Mouse (Mus musculus) heart, postnatal 4 days (tissue): ENCODE results near the gene Msh5. TPM values are rescaled to one million over a fixed set of nuclear protein-coding genes. Genes with fewer than 3 reads are reported as not detected.

Experiments used
- DNase-seq: peaks from one replicate; pipeline ENCODE4 v3.0.0; 2021
- total RNA-seq, 2 experiments: library from RNA; stranded (reverse); gene quantifications; 2 replicates each; pipeline ENCODE4 v1.2.3; 2021

The Msh5 gene
- total RNA-seq, result 1 to 10 TPM; 4.0 to 6.5 TPM

GRCm38 (mm10) chr17:35046681-35047455 is at the start of gene Msh5:
Msh5 (minus strand) TSS chr17:35046745.
- peak; percentile 99 for DNase-seq

- no peak for DNase-seq
These were observed 48.2 kb upstream of the Msh5 start for GRCm38 (mm10) chr17:35094475-35095365.

- no peak for DNase-seq
These were observed 46.1 kb upstream of the Msh5 start for GRCm38 (mm10) chr17:35092403-35093198.

- DNase-seq, result no peak
These were observed 43.8 kb upstream of the Msh5 start for GRCm38 (mm10) chr17:35090166-35090932.

- peak; percentile 95 for DNase-seq
These were observed 42.5 kb upstream of the Msh5 start, which contains the start of gene Abhd16a for GRCm38 (mm10) chr17:35088825-35089644. Abhd16a (plus strand) TSS chr17:35089263.

GRCm38 (mm10) chr17:35088151-35088550 is 41.6 kb upstream of the Msh5 start:
- DNase-seq, result no peak

- DNase-seq, result no peak
These were observed 38.8 kb upstream of the Msh5 start, which contains the start of gene Ly6g6f for GRCm38 (mm10) chr17:35085208-35085865. Ly6g6f (minus strand) TSS chr17:35085610.

GRCm38 (mm10) chr17:35083929-35084497 is 37.5 kb upstream of the Msh5 start:
- DNase-seq, result no peak

- DNase-seq, result no peak
These were observed 36.5 kb upstream of the Msh5 start for GRCm38 (mm10) chr17:35082841-35083576.

GRCm38 (mm10) chr17:35080710-35081109 is 34.2 kb upstream of the Msh5 start:
- DNase-seq, result no peak

- no peak for DNase-seq
These were observed 33.7 kb upstream of the Msh5 start for GRCm38 (mm10) chr17:35080248-35080647.

GRCm38 (mm10) chr17:35079778-35080177 is 33.2 kb upstream of the Msh5 start:
- no peak for DNase-seq

GRCm38 (mm10) chr17:35077786-35078233 is 31.3 kb upstream of the Msh5 start, which contains the start of gene Ly6g6d:
Ly6g6d (minus strand) TSS chr17:35078065.
- DNase-seq, result peak; percentile 71

- no peak for DNase-seq
These were observed 30.7 kb upstream of the Msh5 start for GRCm38 (mm10) chr17:35077285-35077684.

GRCm38 (mm10) chr17:35076507-35077176 is 30.1 kb upstream of the Msh5 start, which contains the start of gene Ly6g6e:
Ly6g6e (plus strand) TSS chr17:35076902.
- DNase-seq, result no peak

GRCm38 (mm10) chr17:35074097-35074496 is 27.6 kb upstream of the Msh5 start:
- no peak for DNase-seq

- no peak for DNase-seq
These were observed 24.9 kb upstream of the Msh5 start for GRCm38 (mm10) chr17:35071454-35071853.

GRCm38 (mm10) chr17:35070556-35071229 is 24.1 kb upstream of the Msh5 start:
- DNase-seq, result no peak
